Mouse (Mus musculus) CH12.LX (cell line): Measurements from ENCODE around the gene Prkar2a.

ENCODE experiments used
- CHD1 ChIP-seq: IDR thresholded peaks from 2 replicates; pipeline ENCODE4 v1.6.1; 2012; ENCODE audit warnings: low read depth, low read length, improper control_type of control experiment, inconsistent platforms
- CTCF ChIP-seq, 2 experiments: IDR thresholded peaks in 1 of 2; conservative IDR thresholded peaks in 1 of 2; 2 replicates each; pipeline ENCODE4 v1.5.1; 2011 to 2012; ENCODE audit warnings: low read depth in 2 of 2, low read length in 2 of 2, improper control_type of control experiment in 1 of 2, inconsistent platforms in 1 of 2, mild to moderate bottlenecking in 1 of 2, moderate library complexity in 1 of 2
- EP300 ChIP-seq: IDR thresholded peaks from 2 replicates; pipeline ENCODE4 v1.6.1; 2011; ENCODE audit warnings: low read length, improper control_type of control experiment
- HCFC1 ChIP-seq: IDR thresholded peaks from 2 replicates; pipeline ENCODE4 v1.6.1; 2012; ENCODE audit warnings: low read depth, mild to moderate bottlenecking, inconsistent platforms, low read length, improper control_type of control experiment
- KAT2A ChIP-seq: IDR thresholded peaks from 2 replicates; pipeline ENCODE4 v1.6.1; 2012; ENCODE audit warnings: low read length, improper control_type of control experiment, inconsistent platforms; ENCODE audit not compliant: insufficient replicate concordance
- MAX ChIP-seq: IDR thresholded peaks from 2 replicates; pipeline ENCODE4 v1.6.1; 2011; ENCODE audit warnings: low read length, improper control_type of control experiment
- POLR2A ChIP-seq: IDR thresholded peaks from 2 replicates; pipeline ENCODE4 v1.6.1; 2011; ENCODE audit warnings: low read depth, mild to moderate bottlenecking, improper control_type of control experiment, low read length
- TBP ChIP-seq: conservative IDR thresholded peaks from 2 replicates; pipeline ENCODE4 v1.6.1; 2011; ENCODE audit warnings: low read depth, low read length, improper control_type of control experiment
- TCF12 ChIP-seq: IDR thresholded peaks from 2 replicates; pipeline ENCODE4 v1.6.1; 2014; ENCODE audit warnings: low read depth, mild to moderate bottlenecking, inconsistent platforms, low read length, improper control_type of control experiment
- UBTF ChIP-seq: IDR thresholded peaks from 2 replicates; pipeline ENCODE4 v1.6.1; 2012; ENCODE audit warnings: low read depth, mild to moderate bottlenecking, inconsistent platforms, low read length, improper control_type of control experiment, moderate library complexity
- USF1 ChIP-seq: IDR thresholded peaks from 2 replicates; pipeline ENCODE4 v1.6.1; 2014; ENCODE audit warnings: low read depth, mild to moderate bottlenecking, inconsistent platforms, low read length, improper control_type of control experiment
- ZC3H11A ChIP-seq: IDR thresholded peaks from 2 replicates; pipeline ENCODE4 v1.6.1; 2012; ENCODE audit warnings: low read depth, mild to moderate bottlenecking, inconsistent platforms, low read length, improper control_type of control experiment
- ZKSCAN1 ChIP-seq: IDR thresholded peaks from 2 replicates; pipeline ENCODE4 v1.6.1; 2012; ENCODE audit warnings: low read depth, inconsistent platforms, low read length, improper control_type of control experiment, borderline replicate concordance
- ZNF384 ChIP-seq: IDR thresholded peaks from 2 replicates; pipeline ENCODE4 v1.6.1; 2012; ENCODE audit warnings: low read depth, low read length, improper control_type of control experiment, inconsistent platforms

DNA sequence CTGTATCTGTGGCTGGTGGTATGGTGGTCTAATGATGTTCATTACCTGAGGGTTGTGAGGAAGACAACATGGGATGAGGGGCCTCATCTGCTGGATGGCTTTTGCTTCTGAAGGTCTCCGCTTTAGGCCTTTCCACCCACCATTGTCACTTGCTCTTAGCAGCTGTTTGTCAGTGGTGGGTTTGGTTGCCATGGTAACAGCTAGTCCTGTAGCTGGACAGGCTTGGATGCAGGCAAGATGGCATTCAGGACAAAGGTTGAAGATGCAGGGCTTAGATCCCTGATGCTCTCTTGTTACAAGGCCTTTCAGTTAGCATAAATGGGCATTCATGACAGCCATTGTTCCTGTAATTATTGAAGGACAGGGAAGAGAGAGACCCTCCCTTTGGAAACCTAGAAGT lies at the start of gene Prkar2a:
- TF ChIP-seq EP300 = no peak
- no peak for TF ChIP-seq KAT2A
- TF ChIP-seq CHD1 = no peak
- no peak for TF ChIP-seq ZKSCAN1
- TF ChIP-seq CTCF (conservative IDR thresholded peaks at IDR 0.05 in 1 of 2, IDR thresholded peaks at IDR 0.05 in 1 of 2; ENCODE audit: low read depth in 2 of 2, low read length in 2 of 2) = no peak
- no peak for TF ChIP-seq TBP
- no peak for TF ChIP-seq ZNF384
- no peak for TF ChIP-seq HCFC1
- no peak for TF ChIP-seq POLR2A
- TF ChIP-seq UBTF = no peak
- no peak for TF ChIP-seq USF1
- no peak for TF ChIP-seq ZC3H11A
- no peak for TF ChIP-seq TCF12
- no peak for TF ChIP-seq MAX
